Mouse (Mus musculus) testis, adult 2 months (tissue): ENCODE data around the gene A830005F24Rik.

Source experiments
- CTCF ChIP-seq: fragments of 200-500 bp; IDR thresholded peaks from 2 replicates; pipeline ENCODE4 v1.5.1; 2012; ENCODE audit warnings: low read depth, mild to moderate bottlenecking, inconsistent platforms, low read length, moderate library complexity; ENCODE audit not compliant: control insufficient read depth, insufficient read depth, insufficient replicate concordance
- POLR2A ChIP-seq: fragments of 200-500 bp; IDR thresholded peaks from 2 replicates; pipeline ENCODE4 v1.6.1; 2012; ENCODE audit warnings: low read depth, mild to moderate bottlenecking, inconsistent platforms, low read length, moderate library complexity; ENCODE audit not compliant: control insufficient read depth

- no peak for TF ChIP-seq CTCF
- no peak for TF ChIP-seq POLR2A
These were observed 47.2 kb upstream of the A830005F24Rik start for GRCm38 (mm10) chr13:48466186-48466585.
